Mouse (Mus musculus): ENCODE results near the gene Ifnb1. TPM values are rescaled to one million over a fixed set of nuclear protein-coding genes. Genes with fewer than 3 reads are reported as not detected.
"Not testable (repeated sequence)": the region's sequence is repeated elsewhere in the genome, so short reads cannot be mapped to it uniquely, and the experiment has no call there.

Gene Ifnb1
- total RNA-seq (2015) (0.95 TPM in 1 of 2 replicates, not detected in the other), total RNA-seq (2017) (not detected in 2 replicates)

- ATAC-seq (replicated peaks; ENCODE audit: poor library complexity): no peak
Observed at GRCm38 (mm10) chr4:88522674-88523073, at the start of gene Ifnb1. Ifnb1 (minus strand) TSS chr4:88522774.

- ATAC-seq (replicated peaks; ENCODE audit: poor library complexity): no peak
Observed at GRCm38 (mm10) chr4:88571698-88572097, 49.1 kb upstream of the Ifnb1 start, which contains the start of gene Ifna14. Ifna14 (minus strand) TSS chr4:88571798.

- no peak for ATAC-seq (replicated peaks; ENCODE audit: poor library complexity)
Observed at GRCm38 (mm10) chr4:88561791-88562190, 39.2 kb upstream of the Ifnb1 start.

- ATAC-seq (replicated peaks; ENCODE audit: poor library complexity): not testable (repeated sequence)
Observed at GRCm38 (mm10) chr4:88558145-88558544, 35.6 kb upstream of the Ifnb1 start, which contains the start of gene Ifna15. Ifna15 (minus strand) TSS chr4:88558245.

- peak; percentile 100 for ATAC-seq (replicated peaks; ENCODE audit: poor library complexity)
Observed at GRCm38 (mm10) chr4:88550161-88550945, 27.8 kb upstream of the Ifnb1 start.

GRCm38 (mm10) chr4:88547986-88548385 lies 25.4 kb upstream of the Ifnb1 start:
- ATAC-seq (replicated peaks; ENCODE audit: poor library complexity): no peak

- ATAC-seq (replicated peaks; ENCODE audit: poor library complexity): peak; percentile 98
Observed at GRCm38 (mm10) chr4:88543649-88544234, 21.2 kb upstream of the Ifnb1 start.

- peak; percentile 88 for ATAC-seq (replicated peaks; ENCODE audit: poor library complexity)
Observed at GRCm38 (mm10) chr4:88537328-88537727, 14.8 kb upstream of the Ifnb1 start.

GRCm38 (mm10) chr4:88536640-88537039 lies 14.1 kb upstream of the Ifnb1 start:
- no peak for ATAC-seq (replicated peaks; ENCODE audit: poor library complexity)

- ATAC-seq (replicated peaks; ENCODE audit: poor library complexity): peak; percentile 74
Observed at GRCm38 (mm10) chr4:88535742-88536141, 13.2 kb upstream of the Ifnb1 start.

- ATAC-seq (replicated peaks; ENCODE audit: poor library complexity): no peak
Observed at GRCm38 (mm10) chr4:88534903-88535302, 12.3 kb upstream of the Ifnb1 start.

GRCm38 (mm10) chr4:88533499-88533898 lies 10.9 kb upstream of the Ifnb1 start:
- no peak for ATAC-seq (replicated peaks; ENCODE audit: poor library complexity)

GRCm38 (mm10) chr4:88530892-88531291 lies 8.3 kb upstream of the Ifnb1 start:
- no peak for ATAC-seq (replicated peaks; ENCODE audit: poor library complexity)

- no peak for ATAC-seq (replicated peaks; ENCODE audit: poor library complexity)
Observed at GRCm38 (mm10) chr4:88530271-88530670, 7.7 kb upstream of the Ifnb1 start.

GRCm38 (mm10) chr4:88526379-88527049 lies 3.9 kb upstream of the Ifnb1 start:
- ATAC-seq (replicated peaks; ENCODE audit: poor library complexity): peak; percentile 52

GRCm38 (mm10) chr4:88525393-88525792 lies 2.8 kb upstream of the Ifnb1 start:
- ATAC-seq (replicated peaks; ENCODE audit: poor library complexity): peak; percentile 61; the same call in 1 of the 2 replicates

- ATAC-seq (replicated peaks; ENCODE audit: poor library complexity): peak; percentile 75
Observed at GRCm38 (mm10) chr4:88523241-88523640, 667 bp upstream of the Ifnb1 start.

GRCm38 (mm10) chr4:88517957-88518356 lies 4.6 kb downstream of the Ifnb1 start:
- no peak for ATAC-seq (replicated peaks; ENCODE audit: poor library complexity)

- ATAC-seq (replicated peaks; ENCODE audit: poor library complexity): peak; percentile 54
Observed at GRCm38 (mm10) chr4:88515711-88516211, 6.8 kb downstream of the Ifnb1 start.

GRCm38 (mm10) chr4:88515250-88515649 lies 7.3 kb downstream of the Ifnb1 start:
- ATAC-seq (replicated peaks; ENCODE audit: poor library complexity): no peak

- ATAC-seq (replicated peaks; ENCODE audit: poor library complexity): peak; percentile 73
Observed at GRCm38 (mm10) chr4:88514403-88514802, 8.2 kb downstream of the Ifnb1 start.

All from megakaryocyte progenitor cell, adult 5-6 weeks (primary cell).